Mouse (Mus musculus) liver, postnatal 0 days (tissue): Measurements from ENCODE around the gene Mllt1.
A peak's percentile ranks its signal among the peaks of the same experiment; 100 is the strongest.

Source experiments
- CTCF ChIP-seq: sonication (generic); IDR thresholded peaks from 2 replicates; pipeline ENCODE4 v1.5.1; 2016; ENCODE audit warnings: antibody characterized with exemption, low read depth
- EP300 ChIP-seq: IDR thresholded peaks from 2 replicates; pipeline ENCODE4 v1.6.1; 2016; ENCODE audit warnings: antibody characterized with exemption, low read depth, mild to moderate bottlenecking

- peak; percentile 40 for TF ChIP-seq CTCF
- no peak for TF ChIP-seq EP300
Observed at GRCm38 (mm10) chr17:56888050-56888449, 47.2 kb downstream of the Mllt1 start.
